Mouse (Mus musculus) olfactory bulb, adult 2 months (tissue): ENCODE data around the gene Nmnat2.

Experiments
- CTCF ChIP-seq: fragments of 200-500 bp; IDR thresholded peaks from 2 replicates; pipeline ENCODE4 v1.5.1; 2012; ENCODE audit warnings: low read depth, mild to moderate bottlenecking, low read length, moderate library complexity; ENCODE audit not compliant: insufficient read depth
- POLR2A ChIP-seq: fragments of 200-500 bp; IDR thresholded peaks from 2 replicates; pipeline ENCODE4 v1.6.1; 2012; ENCODE audit warnings: mild to moderate bottlenecking, low read depth, low read length, moderate library complexity; ENCODE audit not compliant: insufficient read depth

GRCm38 (mm10) chr1:153041046-153041445 lies 86.3 kb downstream of the Nmnat2 start:
- TF ChIP-seq POLR2A, result no peak
- no peak for TF ChIP-seq CTCF
